Mouse (Mus musculus) E14TG2a.4 (cell line): ENCODE results near the gene Gpc5.
A peak's percentile ranks its signal among the peaks of the same experiment; 100 is the strongest.

ENCODE experiments used
- H3K27me3 ChIP-seq: 2 replicates; pipeline ENCODE4 v1.6.1; 2014; ENCODE audit warnings: low read length, control low read depth; ENCODE audit not compliant: insufficient read depth
- H3K36me3 ChIP-seq: 2 replicates; pipeline ENCODE4 v1.6.1; 2014; ENCODE audit warnings: low read length, control low read depth; ENCODE audit not compliant: insufficient read depth
- H3K4me1 ChIP-seq: replicated peaks from 2 replicates; pipeline ENCODE4 v1.6.1; 2014; ENCODE audit warnings: low read depth, low read length, control low read depth
- H3K4me3 ChIP-seq: replicated peaks from 2 replicates; pipeline ENCODE4 v1.5.1; 2014; ENCODE audit warnings: mild to moderate bottlenecking, low read length
- H3K9me3 ChIP-seq: 2 replicates; pipeline ENCODE4 v1.6.1; 2014; ENCODE audit warnings: low read length, control low read depth
- CTCF ChIP-seq: conservative IDR thresholded peaks from 2 replicates; pipeline ENCODE4 v1.5.1; 2014; ENCODE audit warnings: low read length
- NANOG ChIP-seq: IDR thresholded peaks from 2 replicates; pipeline ENCODE4 v1.6.1; 2014; ENCODE audit warnings: borderline replicate concordance, low read length, mixed read lengths
- POU5F1 ChIP-seq: IDR thresholded peaks from 2 replicates; pipeline ENCODE4 v1.6.1; 2014; ENCODE audit warnings: low read length, borderline replicate concordance

Gpc5 gene

GRCm38 (mm10) chr14:116087010-116087409 lies 995.0 kb downstream of the Gpc5 start:
- Histone ChIP-seq H3K9me3 (no peaks in the 10 kb centered on the region), H3K27me3 (no peaks in the 10 kb centered on the region), H3K4me3 (no peak overlapping the region), H3K4me1 (no peaks in the 10 kb centered on the region), H3K36me3 (no peaks in the 10 kb centered on the region)
- no peak for TF ChIP-seq NANOG
- TF ChIP-seq CTCF = no peak
- no peak for TF ChIP-seq POU5F1

- Histone ChIP-seq H3K27me3 (no peaks in the 10 kb centered on the region), H3K36me3 (no peaks in the 10 kb centered on the region), H3K4me3 (no peak overlapping the region), H3K4me1 (no peaks in the 10 kb centered on the region), H3K9me3 (peaks cover 4% of the 10 kb centered on the region)
- TF ChIP-seq CTCF = no peak
- TF ChIP-seq POU5F1 = no peak
- TF ChIP-seq NANOG = no peak
Measured at GRCm38 (mm10) chr14:116127943-116128342, 1035.9 kb downstream of the Gpc5 start.

- H3K4me3 ChIP-seq = no peak overlapping the region
- no peak for TF ChIP-seq NANOG
- no peak for TF ChIP-seq POU5F1
- TF ChIP-seq CTCF = no peak
- H3K36me3 ChIP-seq = no peaks in the 10 kb centered on the region
Measured at GRCm38 (mm10) chr14:116137330-116137729, 1045.3 kb downstream of the Gpc5 start.

GRCm38 (mm10) chr14:116137772-116138171 lies 1045.8 kb downstream of the Gpc5 start:
- H3K9me3 ChIP-seq = no peaks in the 10 kb centered on the region
- TF ChIP-seq CTCF = no peak
- TF ChIP-seq NANOG = no peak

More at GRCm38 (mm10) chr14:116137330-116137729, 1045.3 kb downstream of the Gpc5 start:
- no peaks in the 10 kb centered on the region for H3K27me3 ChIP-seq
- peaks cover 7% of the 10 kb centered on the region; the same call in 1 of the 2 replicates for H3K4me1 ChIP-seq
- H3K9me3 ChIP-seq = no peaks in the 10 kb centered on the region

GRCm38 (mm10) chr14:116162586-116162985 lies 1070.6 kb downstream of the Gpc5 start:
- Histone ChIP-seq H3K4me1 (no peaks in the 10 kb centered on the region), H3K9me3 (peaks cover 26% of the 10 kb centered on the region), H3K36me3 (no peaks in the 10 kb centered on the region), H3K4me3 (no peak overlapping the region), H3K27me3 (no peaks in the 10 kb centered on the region)
- TF ChIP-seq NANOG (no peak), CTCF (no peak), POU5F1 (no peak)

More at GRCm38 (mm10) chr14:116137772-116138171, 1045.8 kb downstream of the Gpc5 start:
- Histone ChIP-seq H3K4me3 (no peak overlapping the region), H3K36me3 (no peaks in the 10 kb centered on the region), H3K4me1 (peaks cover 7% of the 10 kb centered on the region; the same call in 1 of the 2 replicates), H3K27me3 (no peaks in the 10 kb centered on the region)

- Histone ChIP-seq H3K9me3 (peaks cover 17% of the 10 kb centered on the region), H3K4me3 (no peak overlapping the region), H3K4me1 (no peaks in the 10 kb centered on the region), H3K36me3 (no peaks in the 10 kb centered on the region), H3K27me3 (no peaks in the 10 kb centered on the region)
- TF ChIP-seq POU5F1 = no peak
- no peak for TF ChIP-seq CTCF
- TF ChIP-seq NANOG = no peak
Measured at GRCm38 (mm10) chr14:116167401-116167800, 1075.4 kb downstream of the Gpc5 start.

- H3K4me3 ChIP-seq = no peak overlapping the region
- no peaks in the 10 kb centered on the region for H3K4me1 ChIP-seq
- H3K27me3 ChIP-seq = no peaks in the 10 kb centered on the region
- H3K36me3 ChIP-seq = no peaks in the 10 kb centered on the region
- TF ChIP-seq POU5F1 (no peak), CTCF (no peak), NANOG (no peak)
- H3K9me3 ChIP-seq = peaks cover 5% of the 10 kb centered on the region; the same call in 1 of the 2 replicates
Measured at GRCm38 (mm10) chr14:116169129-116169528, 1077.1 kb downstream of the Gpc5 start.

- Histone ChIP-seq H3K4me3 (no peak overlapping the region), H3K27me3 (no peaks in the 10 kb centered on the region), H3K36me3 (no peaks in the 10 kb centered on the region), H3K4me1 (no peaks in the 10 kb centered on the region), H3K9me3 (no peaks in the 10 kb centered on the region)
- TF ChIP-seq CTCF = no peak
- no peak for TF ChIP-seq NANOG
- TF ChIP-seq POU5F1 = no peak
Measured at GRCm38 (mm10) chr14:116186981-116187380, 1095.0 kb downstream of the Gpc5 start.

GRCm38 (mm10) chr14:116206977-116207376 lies 1115.0 kb downstream of the Gpc5 start:
- Histone ChIP-seq H3K36me3 (no peaks in the 10 kb centered on the region), H3K4me3 (no peak overlapping the region)
- TF ChIP-seq POU5F1 (no peak), CTCF (peak; percentile 53), NANOG (no peak)

More at GRCm38 (mm10) chr14:116206977-116207376, 1115.0 kb downstream of the Gpc5 start:
- H3K27me3 ChIP-seq = no peaks in the 10 kb centered on the region
- H3K9me3 ChIP-seq = no peaks in the 10 kb centered on the region
- no peaks in the 10 kb centered on the region for H3K4me1 ChIP-seq
